Mouse (Mus musculus): Measurements from ENCODE around the gene Ank3. TPM values are rescaled to one million over a fixed set of nuclear protein-coding genes. Genes with fewer than 3 reads are reported as not detected.
"Not testable (repeated sequence)": the region's sequence is repeated elsewhere in the genome, so short reads cannot be mapped to it uniquely, and the experiment has no call there.

The Ank3 gene
- polyA plus RNA-seq, 1 experiment from 2014 or later = 47.6 TPM

DNA sequence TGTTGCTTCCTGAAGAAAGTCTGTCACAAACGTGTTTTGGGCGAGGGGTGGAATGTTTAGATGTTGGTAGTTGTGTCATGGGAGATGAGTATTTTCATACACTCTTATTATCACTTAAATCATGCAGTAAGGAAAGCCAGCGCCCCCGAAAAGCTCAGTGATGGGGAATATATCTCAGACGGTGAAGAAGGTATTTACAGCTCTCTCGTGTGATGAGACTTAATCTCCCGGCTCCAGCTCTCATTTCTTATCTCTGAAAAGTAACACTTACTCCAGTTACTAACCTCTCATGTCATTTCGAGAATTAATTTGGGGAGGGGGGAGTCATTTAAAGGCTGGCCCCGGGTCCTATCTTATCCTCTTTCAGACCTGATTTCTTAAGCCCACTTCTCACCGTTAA is 505.7 kb downstream of the Ank3 start:
- H3K9me3 ChIP-seq (ENCODE audit: low read length) = no peaks in the 10 kb centered on the region
- ATAC-seq (ENCODE audit: low FRiP score, low TSS enrichment) = no peak
- no peak overlapping the region for H3K4me3 ChIP-seq (ENCODE audit: low read length)
- WGBS = 61% methylated on average over 10 of the region's 10 CpGs
- no peaks in the 10 kb centered on the region; the same call in none of the 2 replicates for H3K36me3 ChIP-seq (ENCODE audit: insufficient read depth, low read length)
- no peak overlapping the region for H3K9ac ChIP-seq (replicated peaks; ENCODE audit: low read length)
- H3K4me1 ChIP-seq (ENCODE audit: insufficient read depth, low read length) = no peaks in the 10 kb centered on the region
- H3K27me3 ChIP-seq (ENCODE audit: insufficient read depth, low read length) = no peaks in the 10 kb centered on the region
- no peak overlapping the region for H3K4me2 ChIP-seq (replicated peaks; ENCODE audit: low read depth, low read length)
- no peak overlapping the region for H3K27ac ChIP-seq (ENCODE audit: low read length)

DNA sequence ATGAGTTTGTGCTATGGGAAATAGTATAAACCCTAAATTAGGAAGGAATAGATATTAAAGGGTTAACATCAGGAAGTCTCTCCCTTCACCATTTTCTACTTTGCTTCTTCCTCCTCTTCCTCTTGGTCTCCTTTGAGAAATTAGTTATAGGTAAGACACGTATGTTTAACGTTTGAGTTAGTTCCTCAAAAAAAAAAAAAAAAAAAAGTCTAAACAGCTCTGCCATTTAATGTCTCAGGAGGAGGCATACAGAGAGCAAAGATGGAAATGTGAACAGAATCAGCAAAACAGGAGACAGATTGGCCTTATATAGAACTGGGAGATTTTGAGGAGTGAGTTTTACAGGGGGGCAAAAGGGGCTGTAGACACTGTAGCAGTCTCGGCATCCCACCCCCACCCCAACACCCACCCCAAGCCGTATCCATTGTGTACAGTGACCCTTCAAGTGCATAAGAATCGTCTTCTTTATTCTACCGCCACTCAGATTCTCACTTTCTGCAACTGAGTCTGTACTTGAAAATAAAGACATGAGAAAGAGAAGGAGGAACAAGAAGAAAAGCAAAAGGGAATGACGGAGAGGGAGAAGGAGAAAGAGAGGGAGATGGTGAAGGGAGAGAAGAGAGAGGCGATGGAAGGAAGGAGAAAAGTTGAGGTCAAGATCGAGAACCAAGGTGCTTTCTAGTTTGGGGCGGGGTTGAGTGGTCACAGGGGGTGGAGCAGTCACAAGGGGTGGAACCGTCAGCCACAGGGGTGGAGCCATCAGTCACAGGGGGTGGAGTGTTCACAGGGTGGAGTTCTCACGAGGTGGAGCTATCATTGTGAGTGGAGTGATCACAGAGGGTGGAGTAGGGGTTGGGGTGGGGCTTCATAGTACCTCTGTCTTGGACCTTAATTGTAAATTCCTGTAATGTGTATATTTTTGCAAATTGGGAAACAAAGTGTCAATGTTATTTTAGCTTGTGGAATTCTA is 509.5 kb downstream of the Ank3 start:
- Histone ChIP-seq H3K4me3 (ENCODE audit: low read length) (no peak overlapping the region), H3K9me3 (ENCODE audit: low read length) (no peaks in the 10 kb centered on the region), H3K27ac (ENCODE audit: low read length) (no peak overlapping the region), H3K36me3 (ENCODE audit: insufficient read depth, low read length) (no peaks in the 10 kb centered on the region), H3K27me3 (ENCODE audit: insufficient read depth, low read length) (no peaks in the 10 kb centered on the region), H3K9ac (replicated peaks; ENCODE audit: low read length) (no peak overlapping the region), H3K4me2 (replicated peaks; ENCODE audit: low read depth, low read length) (no peak overlapping the region), H3K4me1 (ENCODE audit: insufficient read depth, low read length) (peaks cover 3% of the 10 kb centered on the region; the same call in 1 of the 2 replicates)
- 64% methylated on average over 12 of the region's 12 CpGs for WGBS
- no peak for ATAC-seq (ENCODE audit: low FRiP score, low TSS enrichment)

DNA sequence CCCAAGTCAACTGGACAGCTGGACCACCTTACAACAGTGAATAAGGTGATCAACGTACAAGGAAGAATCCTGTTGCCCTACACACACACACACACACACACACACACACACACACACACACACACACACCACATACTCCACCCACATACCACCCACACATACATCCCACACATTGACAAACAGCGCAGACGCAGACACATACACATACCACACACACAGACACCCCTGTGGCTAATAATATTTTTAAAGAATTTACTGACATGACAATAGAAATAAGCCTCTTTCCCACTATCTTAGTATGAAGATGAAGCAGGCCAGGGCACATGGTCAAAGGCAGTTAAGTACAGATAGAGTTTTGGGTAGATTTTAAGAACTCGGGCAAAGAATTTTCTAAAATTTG is 511.3 kb downstream of the Ank3 start:
- Histone ChIP-seq H3K4me2 (replicated peaks; ENCODE audit: low read depth, low read length) (no peak overlapping the region), H3K36me3 (ENCODE audit: insufficient read depth, low read length) (no peaks in the 10 kb centered on the region), H3K9ac (replicated peaks; ENCODE audit: low read length) (no peak overlapping the region), H3K9me3 (ENCODE audit: low read length) (no peaks in the 10 kb centered on the region), H3K27me3 (ENCODE audit: insufficient read depth, low read length) (no peaks in the 10 kb centered on the region), H3K4me1 (ENCODE audit: insufficient read depth, low read length) (peaks cover 3% of the 10 kb centered on the region; the same call in 1 of the 2 replicates), H3K4me3 (ENCODE audit: low read length) (no peak overlapping the region), H3K27ac (ENCODE audit: low read length) (no peak overlapping the region)
- peak; percentile 65 for ATAC-seq (ENCODE audit: low FRiP score, low TSS enrichment)
- 80% methylated on average over 4 of the region's 4 CpGs for WGBS

DNA sequence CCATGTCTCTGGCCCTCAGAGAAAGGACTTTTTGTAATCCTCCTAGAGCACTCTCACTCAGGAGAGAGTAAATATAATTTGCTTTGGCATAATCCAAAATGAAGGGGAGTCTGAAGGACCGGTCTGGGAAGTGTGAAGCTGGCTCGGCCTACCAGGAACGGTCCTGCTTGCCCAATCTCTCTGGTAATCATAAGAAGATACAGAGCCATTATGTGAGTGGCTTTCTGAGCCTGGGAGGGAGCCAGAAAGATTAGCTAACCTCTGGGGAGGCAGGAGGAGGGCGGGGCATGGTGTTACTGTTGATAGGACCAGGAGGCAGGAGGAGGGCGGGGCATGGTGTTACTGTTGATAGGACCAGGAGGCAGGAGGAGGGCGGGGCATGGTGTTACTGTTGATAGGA is 511.7 kb downstream of the Ank3 start:
- not testable (repeated sequence) for H3K36me3 ChIP-seq (ENCODE audit: insufficient read depth, low read length); H3K9ac ChIP-seq (replicated peaks; ENCODE audit: low read length); H3K27ac ChIP-seq (ENCODE audit: low read length); H3K4me2 ChIP-seq (replicated peaks; ENCODE audit: low read depth, low read length); H3K9me3 ChIP-seq (ENCODE audit: low read length); H3K4me3 ChIP-seq (ENCODE audit: low read length); H3K4me1 ChIP-seq (ENCODE audit: insufficient read depth, low read length); H3K27me3 ChIP-seq (ENCODE audit: insufficient read depth, low read length)
- 23% methylated on average over 4 of the region's 6 CpGs for WGBS
- ATAC-seq (ENCODE audit: low FRiP score, low TSS enrichment) = peak; percentile 71; the same call in 1 of the 2 replicates

DNA sequence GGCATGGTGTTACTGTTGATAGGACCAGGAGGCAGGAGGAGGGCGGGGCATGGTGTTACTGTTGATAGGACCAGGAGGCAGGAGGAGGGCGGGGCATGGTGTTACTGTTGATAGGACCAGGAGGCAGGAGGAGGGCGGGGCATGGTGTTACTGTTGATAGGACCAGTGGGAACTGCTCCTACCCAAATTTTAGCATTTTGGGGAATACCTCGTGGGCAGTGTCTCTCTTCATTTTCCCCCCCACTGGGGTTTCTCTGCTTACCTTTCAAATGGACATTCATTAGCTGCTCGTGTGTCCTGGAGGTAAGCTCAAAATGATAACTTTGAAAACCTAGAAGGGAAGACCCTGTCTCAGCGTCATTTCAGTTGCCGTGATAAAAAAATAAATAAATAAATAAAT is 512.2 kb downstream of the Ank3 start:
- not testable (repeated sequence) for H3K4me2 ChIP-seq (replicated peaks; ENCODE audit: low read depth, low read length); H3K9ac ChIP-seq (replicated peaks; ENCODE audit: low read length); H3K9me3 ChIP-seq (ENCODE audit: low read length); H3K27me3 ChIP-seq (ENCODE audit: insufficient read depth, low read length); H3K27ac ChIP-seq (ENCODE audit: low read length); ATAC-seq (ENCODE audit: low FRiP score, low TSS enrichment); H3K4me1 ChIP-seq (ENCODE audit: insufficient read depth, low read length); H3K36me3 ChIP-seq (ENCODE audit: insufficient read depth, low read length); H3K4me3 ChIP-seq (ENCODE audit: low read length)
- 48% methylated on average over 5 of the region's 7 CpGs for WGBS

DNA sequence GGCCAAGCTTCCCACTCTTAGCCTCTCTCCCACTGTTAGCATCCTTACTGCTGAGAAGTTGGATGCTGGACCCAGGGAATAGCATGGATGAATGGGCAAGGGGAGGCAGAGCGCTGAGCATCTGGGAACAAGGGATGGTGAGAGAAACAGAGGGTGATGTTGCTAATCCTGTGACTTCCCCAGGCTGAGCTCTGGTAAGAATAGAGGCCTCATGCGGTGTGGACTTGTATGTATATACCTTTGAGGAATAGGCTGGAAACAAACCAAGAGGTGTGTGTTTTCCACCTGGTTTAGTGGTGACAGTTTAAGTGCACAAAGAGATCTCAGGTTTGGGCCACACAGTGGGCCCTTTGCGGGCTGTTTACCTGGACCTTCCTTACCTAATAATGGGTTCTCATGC is 517.0 kb downstream of the Ank3 start:
- Histone ChIP-seq H3K4me3 (ENCODE audit: low read length) (no peak overlapping the region), H3K27ac (ENCODE audit: low read length) (peak overlapping the region; percentile 6; the same call in 1 of the 2 replicates), H3K27me3 (ENCODE audit: insufficient read depth, low read length) (no peaks in the 10 kb centered on the region), H3K4me1 (ENCODE audit: insufficient read depth, low read length) (peaks cover 5% of the 10 kb centered on the region), H3K9me3 (ENCODE audit: low read length) (no peaks in the 10 kb centered on the region), H3K4me2 (replicated peaks; ENCODE audit: low read depth, low read length) (no peak overlapping the region), H3K36me3 (ENCODE audit: insufficient read depth, low read length) (no peaks in the 10 kb centered on the region), H3K9ac (replicated peaks; ENCODE audit: low read length) (no peak overlapping the region)
- ATAC-seq (ENCODE audit: low FRiP score, low TSS enrichment) = no peak
- WGBS = 74% methylated on average over 3 of the region's 3 CpGs

DNA sequence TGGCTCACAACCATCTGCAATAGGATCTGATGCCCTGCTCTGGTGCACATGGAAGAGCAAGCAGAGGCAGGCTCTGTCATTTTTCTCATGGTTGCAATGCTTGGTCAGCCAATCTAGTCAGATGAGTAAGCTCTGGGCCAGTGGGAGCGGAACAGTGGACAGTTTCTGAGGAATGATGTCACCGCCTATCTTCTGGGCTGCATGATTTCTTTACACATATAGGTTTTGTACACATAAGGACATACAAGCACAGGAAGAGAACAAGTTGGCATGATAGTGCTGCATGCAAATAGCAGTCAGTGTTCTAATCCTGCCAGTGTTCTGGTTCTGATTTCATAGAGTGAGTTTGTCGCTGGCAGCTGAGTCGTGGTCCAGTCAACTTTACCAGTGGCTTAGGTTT is 517.6 kb downstream of the Ank3 start:
- Histone ChIP-seq H3K27ac (ENCODE audit: low read length) (peak overlapping the region; percentile 9; the same call in 1 of the 2 replicates), H3K4me3 (ENCODE audit: low read length) (no peak overlapping the region), H3K27me3 (ENCODE audit: insufficient read depth, low read length) (no peaks in the 10 kb centered on the region), H3K36me3 (ENCODE audit: insufficient read depth, low read length) (no peaks in the 10 kb centered on the region), H3K4me2 (replicated peaks; ENCODE audit: low read depth, low read length) (no peak overlapping the region), H3K4me1 (ENCODE audit: insufficient read depth, low read length) (peaks cover 5% of the 10 kb centered on the region), H3K9ac (replicated peaks; ENCODE audit: low read length) (no peak overlapping the region), H3K9me3 (ENCODE audit: low read length) (no peaks in the 10 kb centered on the region)
- peak; percentile 55; the same call in 1 of the 2 replicates for ATAC-seq (ENCODE audit: low FRiP score, low TSS enrichment)
- WGBS = 72% methylated on average over 4 of the region's 4 CpGs

DNA sequence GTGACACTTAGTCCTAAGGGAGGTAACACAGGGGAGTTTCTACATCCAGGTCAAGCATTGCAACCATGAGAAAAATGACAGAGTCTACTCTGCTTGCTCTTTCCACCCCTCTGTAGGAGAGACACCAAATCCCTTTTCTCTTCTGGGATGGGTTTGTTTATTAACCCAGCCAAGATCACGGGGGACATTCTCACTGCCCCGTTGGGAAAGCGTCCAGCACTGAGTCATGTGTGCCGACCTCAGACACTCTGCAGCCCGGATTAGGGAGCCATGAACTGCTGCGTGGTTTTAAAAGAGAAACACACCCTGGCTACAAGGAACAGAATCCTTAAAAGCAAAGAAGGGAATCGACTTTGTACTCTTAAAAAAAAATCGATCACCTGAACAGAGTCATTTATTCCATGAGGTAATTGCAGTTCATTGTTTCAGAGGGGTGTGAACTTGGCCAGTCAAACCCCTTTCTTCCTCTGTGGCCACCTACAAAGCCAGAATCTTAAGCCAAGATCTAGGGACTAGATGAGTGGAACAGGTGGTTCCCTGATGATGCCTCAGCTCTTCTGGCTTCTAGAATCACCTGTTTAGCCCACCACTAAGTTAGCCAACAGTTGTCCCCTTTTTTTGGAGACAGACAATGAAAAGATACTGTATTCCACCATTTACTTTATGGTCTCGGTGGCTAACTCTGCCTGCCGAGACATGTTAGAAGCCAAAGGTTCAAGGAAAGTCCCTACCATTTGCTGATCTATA is 518.3 kb downstream of the Ank3 start:
- H3K27me3 ChIP-seq (ENCODE audit: insufficient read depth, low read length) = no peaks in the 10 kb centered on the region
- no peak overlapping the region for H3K9ac ChIP-seq (replicated peaks; ENCODE audit: low read length)
- H3K36me3 ChIP-seq (ENCODE audit: insufficient read depth, low read length) = no peaks in the 10 kb centered on the region
- WGBS = 62% methylated on average over 10 of the region's 10 CpGs
- H3K4me1 ChIP-seq (ENCODE audit: insufficient read depth, low read length) = peaks cover 5% of the 10 kb centered on the region
- H3K27ac ChIP-seq (ENCODE audit: low read length) = peak overlapping the region; percentile 29; the same call in 1 of the 2 replicates
- no peaks in the 10 kb centered on the region for H3K9me3 ChIP-seq (ENCODE audit: low read length)
- H3K4me2 ChIP-seq (replicated peaks; ENCODE audit: low read depth, low read length) = no peak overlapping the region
- no peak overlapping the region for H3K4me3 ChIP-seq (ENCODE audit: low read length)
- ATAC-seq (ENCODE audit: low FRiP score, low TSS enrichment) = peak; percentile 59

DNA sequence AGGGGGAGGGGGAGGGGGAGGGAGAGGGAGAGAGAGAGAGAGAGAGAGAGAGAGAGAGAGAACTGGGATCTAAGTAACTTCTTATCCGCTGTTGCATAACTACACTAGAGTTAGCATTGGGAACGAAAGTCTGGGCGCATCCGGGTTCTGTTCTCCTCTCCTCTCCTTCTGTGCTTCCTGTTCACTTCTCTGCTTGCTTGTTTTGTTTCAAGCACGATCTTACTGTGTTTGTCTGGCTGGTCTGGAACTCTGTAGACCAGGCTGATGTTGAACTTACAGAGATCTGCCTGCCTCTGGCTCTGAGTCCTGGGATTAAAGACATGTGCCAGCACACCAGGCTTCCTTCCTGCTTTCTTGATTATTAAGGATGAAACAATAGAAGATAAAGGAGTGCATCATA is 519.1 kb downstream of the Ank3 start:
- Histone ChIP-seq H3K27ac (ENCODE audit: low read length) (no peak overlapping the region), H3K4me2 (replicated peaks; ENCODE audit: low read depth, low read length) (no peak overlapping the region), H3K4me3 (ENCODE audit: low read length) (no peak overlapping the region), H3K27me3 (ENCODE audit: insufficient read depth, low read length) (no peaks in the 10 kb centered on the region), H3K9me3 (ENCODE audit: low read length) (no peaks in the 10 kb centered on the region), H3K9ac (replicated peaks; ENCODE audit: low read length) (no peak overlapping the region), H3K4me1 (ENCODE audit: insufficient read depth, low read length) (peaks cover 5% of the 10 kb centered on the region), H3K36me3 (ENCODE audit: insufficient read depth, low read length) (no peaks in the 10 kb centered on the region)
- 86% methylated on average over 5 of the region's 5 CpGs for WGBS
- ATAC-seq (ENCODE audit: low FRiP score, low TSS enrichment) = no peak
